Mouse (Mus musculus) ES-Bruce4 (cell line): Measurements from ENCODE around the gene Zfp871.

Experiments
- CTCF ChIP-seq: IDR thresholded peaks from one replicate; pipeline ENCODE4 v1.8.1; 2011; ENCODE audit warnings: low read depth, low read length
- EP300 ChIP-seq: IDR thresholded peaks from 2 replicates; pipeline ENCODE4 v1.6.1; 2011; ENCODE audit warnings: low read depth, low read length; ENCODE audit not compliant: insufficient read depth

DNA sequence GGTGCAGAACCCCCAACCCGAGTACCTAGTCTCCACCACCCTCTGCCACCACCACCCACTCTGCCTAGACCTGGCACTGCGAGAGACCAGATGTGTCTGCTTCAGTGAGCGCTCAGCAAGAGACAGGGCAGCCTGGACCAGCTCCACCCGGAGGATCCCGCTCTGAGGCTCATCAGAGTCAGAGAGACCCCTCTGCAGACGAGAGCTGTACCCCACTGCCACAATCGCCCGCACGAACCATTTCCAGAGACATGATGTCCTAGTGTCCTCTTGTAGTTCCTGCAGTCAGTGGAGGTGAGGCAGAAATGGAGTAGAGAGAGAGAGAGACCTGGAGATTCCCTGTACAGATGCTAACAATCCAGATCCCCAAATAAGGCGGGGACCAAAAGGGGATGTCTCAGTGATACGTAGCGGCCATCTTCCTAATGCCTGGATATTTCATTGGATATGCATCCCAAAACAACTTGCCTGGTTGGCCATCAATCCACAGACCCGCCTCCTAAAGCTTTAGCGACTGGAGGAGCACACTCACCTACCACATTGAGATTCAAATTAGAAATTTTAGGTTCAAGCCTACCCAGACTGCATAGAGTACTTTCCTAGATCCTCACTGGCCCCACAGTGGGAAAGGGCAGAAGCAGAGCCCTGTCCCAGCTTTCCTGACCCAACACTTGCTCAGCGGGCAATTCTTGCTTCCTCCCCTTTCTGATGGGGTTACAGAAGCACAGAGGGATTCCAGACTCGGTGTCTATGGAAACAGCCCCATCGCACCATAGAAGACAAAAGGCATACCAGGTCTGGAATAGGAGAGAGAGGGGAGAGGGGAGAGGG, 21.7 kb upstream of the Zfp871 start, which contains the start of gene Zfp811:
- no peak for TF ChIP-seq EP300
- no peak for TF ChIP-seq CTCF
